Mouse (Mus musculus): Measurements from ENCODE around the gene Dst. TPM values are rescaled to one million over a fixed set of nuclear protein-coding genes. Genes with fewer than 3 reads are reported as not detected.

Gene Dst
- total and polyA plus RNA-seq, 3 experiments, result 0.08 to 0.60 TPM; not detected in 1

GRCm38 (mm10) chr1:34042299-34042698 is 134.3 kb downstream of the Dst start:
- no peak for TF ChIP-seq MYB (IDR thresholded peaks at IDR 0.05; ENCODE audit: low read depth, low read length)
- TF ChIP-seq ZC3H11A (IDR thresholded peaks at IDR 0.05; ENCODE audit: low read depth, low read length), result no peak
- no peak for TF ChIP-seq GABPA (IDR thresholded peaks at IDR 0.05; ENCODE audit: low read depth, low read length)
- TF ChIP-seq POLR2AphosphoS2 (IDR thresholded peaks at IDR 0.05; ENCODE audit: low read length), result no peak
- no peak for TF ChIP-seq SIN3A (IDR thresholded peaks at IDR 0.05; ENCODE audit: low read length)
- TF ChIP-seq KAT2A (conservative IDR thresholded peaks at IDR 0.05; ENCODE audit: low read depth, low read length), result no peak
- no peak for TF ChIP-seq GATA1 (IDR thresholded peaks at IDR 0.05; ENCODE audit: low read depth, low read length)
- H3K27ac ChIP-seq (ENCODE audit: control insufficient read depth, low read depth, low read length), result no peak overlapping the region
- no peaks in the 10 kb centered on the region for H3K36me3 ChIP-seq (ENCODE audit: control insufficient read depth in 1 of 2, insufficient read depth in 2 of 2, low read length in 2 of 2)
- no peak overlapping the region for H3K9ac ChIP-seq (ENCODE audit: control insufficient read depth, low read depth, low read length, poor library complexity, severe bottlenecking)
- no peak overlapping the region for H3K4me3 ChIP-seq (ENCODE audit: control insufficient read depth in 1 of 2, insufficient read depth in 1 of 2, low read depth in 2 of 2, low read length in 2 of 2)
- no peaks in the 10 kb centered on the region for H3K79me2 ChIP-seq (ENCODE audit: control insufficient read depth, insufficient read depth, low read length, poor library complexity)
- H3K27me3 ChIP-seq (ENCODE audit: control insufficient read depth in 1 of 2, insufficient read depth in 2 of 2, low read length in 2 of 2), result no peaks in the 10 kb centered on the region
- no peak for DNase-seq (ENCODE audit: low read depth, low spot score)
- no peaks in the 10 kb centered on the region for H3K9me3 ChIP-seq (replicated peaks; ENCODE audit: insufficient read depth, low read length)
- no peaks in the 10 kb centered on the region for H3K4me1 ChIP-seq (ENCODE audit: control insufficient read depth in 1 of 2, insufficient read depth in 2 of 2, low read length in 2 of 2)

GRCm38 (mm10) chr1:34043327-34043726 is 135.3 kb downstream of the Dst start:
- no peak for TF ChIP-seq POLR2A (IDR thresholded peaks at IDR 0.05; ENCODE audit: control insufficient read depth in 1 of 2, insufficient read depth in 1 of 2, low read depth in 1 of 2, low read length in 2 of 2, poor library complexity in 1 of 2)
- no peak for TF ChIP-seq E2F4 (IDR thresholded peaks at IDR 0.05; ENCODE audit: borderline replicate concordance, low read depth, low read length)
- no peak for TF ChIP-seq NRF1 (IDR thresholded peaks at IDR 0.05; ENCODE audit: insufficient read depth, low read depth, low read length, poor library complexity, severe bottlenecking)
- TF ChIP-seq POLR2AphosphoS2 (IDR thresholded peaks at IDR 0.05; ENCODE audit: low read length), result no peak
- no peak for TF ChIP-seq TBP (IDR thresholded peaks at IDR 0.05; ENCODE audit: low read depth, low read length)
- TF ChIP-seq SMC3 (IDR thresholded peaks at IDR 0.05; ENCODE audit: low read depth, low read length), result no peak
- TF ChIP-seq MYC (IDR thresholded peaks at IDR 0.05; ENCODE audit: low read depth, low read length), result no peak
- no peak for TF ChIP-seq TAL1 (IDR thresholded peaks at IDR 0.05; ENCODE audit: low read length)
- TF ChIP-seq SIN3A (IDR thresholded peaks at IDR 0.05; ENCODE audit: low read length), result no peak
- TF ChIP-seq ELF1 (IDR thresholded peaks at IDR 0.05; ENCODE audit: low read depth, low read length), result no peak
- no peak for TF ChIP-seq MXI1 (IDR thresholded peaks at IDR 0.05; ENCODE audit: low read depth, low read length)
- TF ChIP-seq EP300 (IDR thresholded peaks at IDR 0.05; ENCODE audit: low read depth in 1 of 2, low read length in 2 of 2), result no peak
- no peak for TF ChIP-seq CHD1 (IDR thresholded peaks at IDR 0.05; ENCODE audit: low read depth, low read length)

More at GRCm38 (mm10) chr1:34043327-34043726, 135.3 kb downstream of the Dst start:
- H3K79me2 ChIP-seq (ENCODE audit: control insufficient read depth, insufficient read depth, low read length, poor library complexity), result no peaks in the 10 kb centered on the region
- no peak overlapping the region for H3K4me3 ChIP-seq (ENCODE audit: control insufficient read depth in 1 of 2, insufficient read depth in 1 of 2, low read depth in 2 of 2, low read length in 2 of 2)
- no peaks in the 10 kb centered on the region for H3K9me3 ChIP-seq (replicated peaks; ENCODE audit: insufficient read depth, low read length)
- no peaks in the 10 kb centered on the region for H3K4me1 ChIP-seq (ENCODE audit: control insufficient read depth in 1 of 2, insufficient read depth in 2 of 2, low read length in 2 of 2)
- H3K27me3 ChIP-seq (ENCODE audit: control insufficient read depth in 1 of 2, insufficient read depth in 2 of 2, low read length in 2 of 2), result no peaks in the 10 kb centered on the region
- H3K27ac ChIP-seq (ENCODE audit: control insufficient read depth, low read depth, low read length), result no peak overlapping the region
- H3K36me3 ChIP-seq (ENCODE audit: control insufficient read depth in 1 of 2, insufficient read depth in 2 of 2, low read length in 2 of 2), result no peaks in the 10 kb centered on the region
- no peak overlapping the region for H3K9ac ChIP-seq (ENCODE audit: control insufficient read depth, low read depth, low read length, poor library complexity, severe bottlenecking)
- no peak for DNase-seq (ENCODE audit: low read depth, low spot score)

Measured in MEL (cell line).